20 mouse cellular contexts compared by ENCODE assay signal in genomic region chr13:112798953-112799305, GRCm38 (mm10). TPM values are rescaled to one million over a fixed set of nuclear protein-coding genes. Genes with fewer than 3 reads are reported as not detected.
DNase-seq lines count a peak whose midpoint lies in the region; ATAC-seq lines count a peak whose summit lies in the region.
"Had no signal": no experiment of that assay in that cellular context is flagged by ENCODE, and none has a peak within 500 bp of the region (broad histone marks: within the 10 kb centered on the region; RNA-seq: fewer than 3 reads in every experiment).

No protein-coding gene starts in this region.

- peak; percentile 7 for DNase-seq in cerebellum, adult 9-11 months
- no peak for DNase-seq in cerebellum, adult 9-10 months
- DNase-seq in ES-CJ7 (ENCODE audit: low read depth, low spot score) = peak; percentile 78
- DNase-seq in WW6 (ENCODE audit: low read depth, low spot score) = peak; percentile 64
- DNase-seq in layer of hippocampus, adult 18-20 months (ENCODE audit: low spot score in 2 of 2) = no peak
- DNase-seq in testis, postnatal 14 days (ENCODE audit: low spot score) = no peak
- DNase-seq: adrenal gland, postnatal 10 days; adrenal gland, postnatal 36 days; B cell, adult 2 months; cerebellum, adult 11 months; cerebellum, adult 8-10 months; gastrocnemius, postnatal 25 days; heart, adult 2 months; heart, postnatal 14 days; kidney, adult 11 months had no signal

- ATAC-seq in erythroid progenitor cell, adult 5-6 weeks (replicated peaks; ENCODE audit: low FRiP score, poor library complexity, severe bottlenecking) = no peak
- ATAC-seq: forebrain, embryonic 15.5 days; hindbrain, embryonic 16.5 days; intestine, embryonic 15.5 days; Patski had no signal

RNA-seq across cellular contexts. Expression of gene Plpp1, which starts 1.7 kb away (rescaled TPM):
- 82.2 and 93.7 TPM in 2 replicates for total RNA-seq in erythroid progenitor cell, adult 5-6 weeks (2015; ENCODE audit: low replicate concordance)
- total RNA-seq in erythroid progenitor cell, adult 5-6 weeks (2017; ENCODE audit: low replicate concordance) = 50.8 and 56.6 TPM in 2 replicates
- 10 to 100 TPM; 25.7 to 27.7 TPM for total RNA-seq in layer of hippocampus, adult 18-20 months (2021)

Comparison
In these comparisons a context has a peak if more than half of its experiments do, and no peak if none do; other contexts are left out.
1. DNase-seq: peak in cerebellum, adult 9-11 months (single experiment), ES-CJ7 (single experiment) and WW6 (single experiment); none in cerebellum, adult 9-10 months (single experiment), layer of hippocampus, adult 18-20 months (0 of 2) and testis, postnatal 14 days (single experiment).